Mouse (Mus musculus) Patski (cell line): ENCODE measurements around the gene Gm11096. TPM values are rescaled to one million over a fixed set of nuclear protein-coding genes. Genes with fewer than 3 reads are reported as not detected.

Source experiments
- ATAC-seq: fragments of 100-300 bp; one replicate; pipeline ENCODE4 v1.8.0; 2021
- CTCF ChIA-PET: fragments of 350-600 bp; sonication (Branson Sonifier 250); formaldehyde crosslinking; loops from one replicate; lab custom pipeline; 2022; ENCODE audit warnings: inconsistent platforms; lab: Charles Lee
- POLR2A ChIA-PET: fragments of 350-600 bp; sonication (Branson Sonifier 250); formaldehyde crosslinking; loops from one replicate; lab custom pipeline; 2022; ENCODE audit warnings: antibody characterized with exemption, inconsistent platforms; lab: Charles Lee
- DNase-seq: peaks from one replicate; pipeline ENCODE4 v3.0.0-alpha.2; 2011; ENCODE audit warnings: low read depth, low spot score
- H3K27me3 ChIP-seq: fragments of 371-371 bp; one replicate; pipeline ENCODE4 v1.5.1; 2021
- CTCF ChIP-seq: fragments of 100-300 bp; IDR thresholded peaks from one replicate; pipeline ENCODE4 v1.5.1; 2021
- in situ Hi-C: fragments of 300-500 bp; cut with MboI; formaldehyde crosslinking; loops from 3 replicates; pipeline ENCODE4 v1.11.1; 2018; ENCODE audit warnings: low pct_unique_long_range_greater_than_20kb, mixed read lengths
- polyA plus RNA-seq: library from polyadenylated mRNA; unstranded; gene quantifications from one replicate; pipeline ENCODE4 v1.2.3, GENCODE M21; 2021

Gene Gm11096
- polyA plus RNA-seq, 1 experiment from 2014 or later: not detected

DNA sequence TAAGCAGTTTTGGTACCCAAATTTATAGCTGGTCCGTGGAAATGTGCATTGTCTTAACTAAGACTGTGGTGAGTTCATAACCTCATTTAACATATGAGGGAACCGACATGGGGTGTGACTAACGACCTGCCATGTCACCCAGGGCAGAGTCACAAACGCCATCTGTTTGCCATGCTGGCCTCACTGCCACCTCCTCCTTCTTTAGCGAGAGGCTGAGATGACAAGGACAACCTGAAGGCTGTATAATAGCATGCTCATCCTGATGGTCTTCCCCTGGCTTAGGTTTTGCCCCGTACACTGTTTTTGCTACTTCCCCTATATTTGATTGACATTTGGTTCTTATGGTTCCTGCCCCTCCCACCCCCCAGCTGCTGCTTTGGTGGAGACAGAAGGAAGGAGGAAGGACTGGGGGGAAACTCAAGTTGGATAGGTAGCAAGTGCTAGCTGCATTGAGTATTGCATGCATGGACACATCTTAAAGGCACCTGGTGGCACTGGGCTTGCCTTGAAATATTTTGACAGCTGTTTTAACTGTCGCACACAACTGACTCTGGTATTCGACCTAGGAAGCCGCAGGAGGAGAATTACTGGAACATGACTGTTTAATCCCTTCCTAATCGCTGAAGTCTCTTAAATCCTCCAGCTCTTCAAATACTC lies 17.2 kb upstream of the Gm11096 start:
- no peak for TF ChIP-seq CTCF

DNA sequence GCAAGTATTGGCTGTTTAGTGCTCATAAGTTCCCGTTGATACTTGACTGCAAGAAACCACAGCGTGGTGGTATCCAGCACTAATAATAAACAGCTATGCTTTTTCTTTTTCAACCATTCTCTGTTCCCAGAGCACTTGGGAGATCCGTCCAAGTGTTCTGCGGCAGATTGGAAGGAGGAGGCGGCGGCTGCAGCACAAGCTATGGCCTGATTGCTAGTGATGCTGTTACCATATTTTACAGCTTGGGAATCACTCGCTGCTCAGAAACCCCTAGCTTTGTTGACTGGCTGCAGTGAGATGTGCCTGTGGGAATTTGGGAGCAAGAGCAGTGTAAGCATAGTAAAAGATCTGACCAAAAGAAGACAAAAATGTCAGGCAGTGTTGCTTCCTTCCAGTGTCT lies 14.3 kb upstream of the Gm11096 start:
- in situ Hi-C loops: no loop called here
- TF ChIP-seq CTCF: no peak
- ChIA-PET POLR2A (no interaction called here), CTCF (no interaction called here)
- DNase-seq: no peak
- H3K27me3 ChIP-seq: peaks cover 3% of the 10 kb centered on the region
- no peak for ATAC-seq

More for the DNA sequence above, 17.2 kb upstream of the Gm11096 start:
- ATAC-seq (no peak), DNase-seq (no peak)
- in situ Hi-C loops: no loop called here
- ChIA-PET CTCF (no interaction called here), POLR2A (no interaction called here)
- H3K27me3 ChIP-seq: peaks cover 3% of the 10 kb centered on the region

DNA sequence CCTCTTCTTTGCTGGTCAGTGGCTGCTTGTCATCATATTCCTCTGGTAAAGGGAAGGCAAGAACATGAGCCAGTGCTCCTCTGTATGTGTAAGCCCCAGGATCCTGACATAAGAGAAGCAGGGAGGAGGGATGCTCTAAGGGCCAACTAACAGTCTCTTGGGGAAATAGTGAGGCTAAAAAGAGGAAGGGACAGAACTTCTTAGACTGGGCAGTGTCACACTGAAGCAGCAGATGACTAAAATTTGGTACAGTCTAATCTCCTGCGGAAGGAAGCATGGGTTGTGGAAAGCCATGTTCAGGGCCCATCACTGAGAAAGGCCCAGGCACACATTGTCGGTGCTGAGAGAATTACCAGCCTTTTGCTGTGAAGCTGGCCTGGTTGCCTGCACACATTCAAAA lies 8.8 kb upstream of the Gm11096 start:
- ATAC-seq: no peak
- ChIA-PET CTCF (no interaction called here), POLR2A (no interaction called here)
- no peak for TF ChIP-seq CTCF
- in situ Hi-C loops: no loop called here
- no peaks in the 10 kb centered on the region for H3K27me3 ChIP-seq
- DNase-seq: no peak

DNA sequence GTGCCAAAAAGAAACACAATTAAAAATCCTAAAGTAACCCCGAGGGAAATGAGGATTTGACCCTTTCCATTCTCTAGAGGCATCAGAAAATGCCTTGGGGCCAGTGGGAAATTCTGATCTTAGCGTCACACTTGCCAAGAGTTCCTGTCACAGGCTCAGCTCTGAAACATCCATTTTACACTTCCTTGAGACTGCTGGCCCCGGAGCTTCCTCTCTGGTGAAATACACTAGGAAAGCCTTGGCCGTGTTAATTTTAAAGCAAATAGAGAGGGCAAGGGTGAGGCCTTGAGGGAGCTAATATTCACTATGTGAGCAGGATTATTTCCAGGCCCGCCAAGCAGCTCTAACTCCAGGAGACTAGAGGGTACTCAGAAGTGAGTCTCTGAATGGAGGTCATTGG lies 8.4 kb upstream of the Gm11096 start:
- CTCF ChIA-PET: no interaction called here
- TF ChIP-seq CTCF: no peak
- ATAC-seq: no peak
- H3K27me3 ChIP-seq: no peaks in the 10 kb centered on the region
- in situ Hi-C loops: no loop called here
- POLR2A ChIA-PET: no interaction called here
- DNase-seq: no peak

DNA sequence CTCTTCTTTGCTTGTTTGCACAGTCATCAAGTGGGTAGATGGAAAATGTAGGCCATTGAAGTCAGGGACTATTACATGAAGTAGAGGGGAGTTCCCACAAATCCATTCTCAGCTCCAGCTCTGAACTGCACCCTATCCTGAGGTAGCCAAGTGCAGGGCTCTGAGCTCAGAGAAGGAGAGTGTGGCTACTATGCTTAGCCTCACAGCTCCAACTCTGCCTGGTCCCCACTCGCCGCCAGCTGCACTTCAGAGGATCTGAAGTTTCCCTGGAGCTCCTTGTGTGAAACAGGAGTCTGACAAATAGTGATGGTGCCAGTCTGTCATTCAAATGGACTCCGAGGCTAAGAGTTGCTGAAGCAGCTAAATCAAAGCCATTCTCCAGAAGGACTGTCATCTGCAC lies 13.7 kb downstream of the Gm11096 start:
- DNase-seq: no peak
- peaks cover 2% of the 10 kb centered on the region for H3K27me3 ChIP-seq
- POLR2A ChIA-PET: no interaction called here
- no peak for TF ChIP-seq CTCF
- ATAC-seq: no peak
- in situ Hi-C loops: no loop called here
- CTCF ChIA-PET: no interaction called here

DNA sequence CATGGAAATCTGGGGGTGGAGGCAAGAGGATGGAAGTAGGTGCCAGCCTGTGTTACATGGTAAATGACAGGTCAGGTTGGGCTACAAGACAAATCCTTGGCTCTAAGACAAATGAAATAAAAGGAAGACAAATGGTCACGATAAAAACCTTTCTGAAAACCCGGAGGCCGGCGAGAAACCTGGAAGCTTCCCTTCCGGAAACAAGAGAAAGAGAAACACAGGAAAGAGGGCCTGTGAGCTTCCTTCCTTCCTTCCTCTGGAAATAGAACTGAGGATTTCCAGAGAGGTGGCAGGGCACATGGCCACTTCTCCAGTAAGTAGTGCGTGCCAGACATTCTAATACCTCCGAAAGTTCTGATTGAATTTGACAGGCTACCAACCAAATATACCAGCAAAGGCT lies 14.4 kb downstream of the Gm11096 start:
- CTCF ChIA-PET: no interaction called here
- H3K27me3 ChIP-seq: peaks cover 2% of the 10 kb centered on the region
- no peak for TF ChIP-seq CTCF
- POLR2A ChIA-PET: no interaction called here
- DNase-seq (no peak), ATAC-seq (no peak)
- in situ Hi-C loops: no loop called here

DNA sequence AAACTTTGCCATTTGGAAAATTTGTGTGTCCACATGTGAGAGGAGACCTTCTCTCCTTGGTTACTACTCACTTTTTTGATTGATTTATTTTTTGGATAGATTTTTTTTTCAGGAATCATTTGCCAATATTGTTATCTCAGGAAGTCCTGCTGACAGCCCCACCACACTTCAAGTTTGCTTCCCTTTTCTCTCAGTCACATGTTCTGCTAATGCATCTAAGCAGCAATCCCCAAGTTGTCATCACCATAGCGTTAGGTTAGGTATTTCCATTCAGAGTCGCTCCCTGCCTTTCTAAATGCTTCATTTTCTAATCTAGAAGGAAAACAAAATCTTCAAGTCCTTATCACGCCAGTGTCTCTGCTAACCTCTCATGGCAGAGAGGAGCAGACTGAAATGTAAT lies 17.8 kb downstream of the Gm11096 start:
- in situ Hi-C loops: no loop called here
- POLR2A ChIA-PET: no interaction called here
- no peak for TF ChIP-seq CTCF
- DNase-seq: no peak
- CTCF ChIA-PET: no interaction called here
- H3K27me3 ChIP-seq: peaks cover 2% of the 10 kb centered on the region
- no peak for ATAC-seq

DNA sequence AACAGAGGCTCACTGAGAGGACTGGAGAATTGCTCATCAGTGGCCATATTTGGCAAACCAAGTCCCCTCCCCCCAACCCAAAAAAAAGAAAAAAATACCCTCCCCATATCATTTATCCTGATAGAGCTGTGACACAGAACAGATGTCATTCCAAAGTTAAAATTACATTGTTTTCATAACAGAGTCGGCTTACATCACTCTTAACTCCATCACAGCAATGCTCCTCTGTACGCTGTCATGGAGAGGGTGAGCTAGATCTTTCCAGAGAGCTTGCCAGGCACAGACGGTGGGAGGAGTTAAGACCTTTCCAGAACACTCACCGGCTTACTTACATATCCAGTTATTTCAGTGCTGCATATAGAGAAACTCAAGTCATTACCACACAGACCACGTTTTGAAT lies 27.4 kb downstream of the Gm11096 start:
- TF ChIP-seq CTCF: no peak

DNA sequence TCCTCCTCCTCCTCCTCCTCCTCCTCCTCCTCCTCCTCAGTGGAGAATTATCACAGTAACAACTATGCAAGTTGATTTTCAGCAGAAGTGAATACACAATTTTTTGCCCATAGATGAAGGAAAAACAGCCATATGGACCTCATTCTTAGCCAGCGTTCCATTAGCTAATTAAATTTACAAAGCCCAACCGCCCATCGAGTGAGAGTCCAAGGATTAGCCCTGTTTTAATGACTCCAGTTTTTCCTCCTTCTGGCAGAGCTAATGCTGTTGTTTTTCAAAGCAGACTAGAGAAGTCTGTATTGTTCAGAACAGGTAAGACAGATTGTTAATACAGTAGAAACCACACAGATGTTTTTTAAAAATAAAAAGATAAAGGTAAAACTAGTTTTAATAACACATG lies 31.8 kb downstream of the Gm11096 start:
- in situ Hi-C loops: no loop called here
- no peak for ATAC-seq
- ChIA-PET POLR2A (no interaction called here), CTCF (no interaction called here)
- no peak for TF ChIP-seq CTCF
- H3K27me3 ChIP-seq: peaks cover 4% of the 10 kb centered on the region
- no peak for DNase-seq

More for the DNA sequence above, 27.4 kb downstream of the Gm11096 start:
- ChIA-PET CTCF (no interaction called here), POLR2A (no interaction called here)
- DNase-seq (no peak), ATAC-seq (no peak)
- in situ Hi-C loops: no loop called here
- no peaks in the 10 kb centered on the region for H3K27me3 ChIP-seq

DNA sequence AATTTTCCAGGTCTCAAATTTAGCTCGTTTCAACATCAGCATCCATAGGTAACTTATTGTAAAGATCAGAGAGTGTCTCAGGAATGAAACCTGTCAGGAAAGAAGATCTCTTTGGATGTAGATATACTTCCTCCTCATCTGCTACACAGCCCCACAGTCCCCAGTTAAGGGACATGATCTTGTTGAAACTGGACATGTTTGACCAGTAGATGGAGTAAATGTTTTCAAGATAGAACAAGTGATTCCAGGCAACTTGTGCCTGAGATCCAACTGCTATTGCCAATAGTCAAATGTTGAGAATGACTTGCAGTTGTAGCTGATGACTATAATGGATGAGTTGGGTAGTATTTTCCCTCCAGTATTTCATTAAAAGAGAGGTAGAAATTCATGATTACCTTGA lies 35.9 kb downstream of the Gm11096 start:
- ChIA-PET POLR2A (no interaction called here), CTCF (no interaction called here)
- H3K27me3 ChIP-seq: peaks cover 7% of the 10 kb centered on the region
- DNase-seq: no peak
- in situ Hi-C loops: no loop called here
- TF ChIP-seq CTCF: no peak
- ATAC-seq: no peak

DNA sequence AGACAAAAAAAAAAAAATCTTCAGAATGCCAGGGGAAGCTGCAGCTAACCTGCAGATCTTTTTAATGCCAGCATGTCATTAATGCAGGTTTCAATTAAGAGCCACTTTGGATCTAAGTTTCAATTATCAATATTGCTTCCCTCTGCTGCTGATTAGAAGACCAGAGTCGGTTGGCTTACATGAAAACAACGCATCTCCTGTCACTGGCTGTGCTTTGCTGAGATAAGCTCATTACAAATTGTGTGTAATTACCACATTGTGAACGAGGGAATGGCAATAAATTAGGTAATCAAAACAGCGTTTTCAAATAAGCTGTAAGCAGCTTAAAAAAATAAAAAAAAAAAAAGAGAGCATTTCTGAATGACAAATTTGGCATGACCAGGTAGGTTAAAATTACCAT lies 38.2 kb downstream of the Gm11096 start:
- ChIA-PET CTCF (no interaction called here), POLR2A (no interaction called here)
- in situ Hi-C loops: no loop called here
- peaks cover 8% of the 10 kb centered on the region for H3K27me3 ChIP-seq
- DNase-seq (no peak), ATAC-seq (no peak)
- no peak for TF ChIP-seq CTCF
